9 mouse cellular contexts compared by ENCODE assay signal in genomic region chr11:57827915-57828545, GRCm38 (mm10). TPM values are rescaled to one million over a fixed set of nuclear protein-coding genes. Genes with fewer than 3 reads are reported as not detected.
DNase-seq lines count a peak whose midpoint lies in the region; ATAC-seq and TF ChIP-seq lines count a peak whose summit lies in the region.
"Had no signal": no experiment of that assay in that cellular context is flagged by ENCODE, and none has a peak within 500 bp of the region (broad histone marks: within the 10 kb centered on the region; RNA-seq: fewer than 3 reads in every experiment).

No protein-coding gene starts in this region.

- H3K9me3 ChIP-seq in embryonic facial prominence, embryonic 11.5 days (replicated peaks; ENCODE audit: control insufficient read depth, low read length), result no peaks in the 10 kb centered on the region
- H3K9me3 ChIP-seq in hindbrain, embryonic 14.5 days (ENCODE audit: control insufficient read depth, low read length), result no peaks in the 10 kb centered on the region

- peaks cover 3% of the 10 kb centered on the region; the same call in 1 of the 2 replicates for H3K4me1 ChIP-seq in embryonic facial prominence, embryonic 11.5 days (ENCODE audit: control insufficient read depth, insufficient read depth, low read length)
- H3K4me1 ChIP-seq in hindbrain, embryonic 14.5 days (replicated peaks; ENCODE audit: control insufficient read depth, insufficient read depth, low read length), result 0 out of 2 replicates have a peak, but pooled peaks cover 6% of the 10 kb centered on the region

- intact Hi-C loops in left cerebral cortex, adult 2 months (cut with DNase I), result no loop called here
- intact Hi-C loops in left cerebral cortex, postnatal 14 days (cut with DNase I), result no loop called here

- H3K4me3 ChIP-seq in left cerebral cortex, adult 2 months, result peak overlapping the region; percentile 24; the same call in 1 of the 2 replicates
- H3K4me3 ChIP-seq in embryonic facial prominence, embryonic 11.5 days (ENCODE audit: low read depth, low read length), result peak overlapping the region; percentile 15
- H3K4me3 ChIP-seq in hindbrain, embryonic 14.5 days (replicated peaks; ENCODE audit: low read length), result peak overlapping the region; percentile 19

- under 1% methylated on average over 33 of the region's 33 CpGs for WGBS in embryonic facial prominence, embryonic 11.5 days
- under 1% methylated on average over 33 of the region's 33 CpGs for WGBS in hindbrain, embryonic 14.5 days

- no peak overlapping the region for H3K27ac ChIP-seq in left cerebral cortex, adult 2 months
- H3K27ac ChIP-seq in embryonic facial prominence, embryonic 11.5 days (replicated peaks; ENCODE audit: low read depth, low read length), result no peak overlapping the region
- no peak overlapping the region for H3K27ac ChIP-seq in hindbrain, embryonic 14.5 days
- H3K27ac ChIP-seq: macrophage had no signal

- peaks cover 52% of the 10 kb centered on the region for H3K27me3 ChIP-seq in embryonic facial prominence, embryonic 11.5 days (ENCODE audit: control insufficient read depth, insufficient read depth, low read length)
- H3K27me3 ChIP-seq in hindbrain, embryonic 14.5 days (ENCODE audit: control insufficient read depth, insufficient read depth, low read length), result peaks cover 89% of the 10 kb centered on the region

- H3K4me2 ChIP-seq in embryonic facial prominence, embryonic 11.5 days (ENCODE audit: low read depth, low read length), result peak overlapping the region; percentile 37
- H3K4me2 ChIP-seq in hindbrain, embryonic 14.5 days (replicated peaks), result peak overlapping the region; percentile 31

- H3K36me3 ChIP-seq in embryonic facial prominence, embryonic 11.5 days (replicated peaks; ENCODE audit: control insufficient read depth, insufficient read depth, low read depth, low read length), result no peaks in the 10 kb centered on the region
- H3K36me3 ChIP-seq in hindbrain, embryonic 14.5 days (replicated peaks; ENCODE audit: control insufficient read depth, insufficient read depth), result no peaks in the 10 kb centered on the region

- DNase-seq in left cerebral cortex, adult 2 months (ENCODE audit: extremely low spot score in 1 of 2, low spot score in 2 of 2), result no peak
- no peak for DNase-seq in left cerebral cortex, postnatal 14 days (ENCODE audit: low spot score in 2 of 2)
- peak; percentile 40 for DNase-seq in embryonic facial prominence, embryonic 11.5 days (ENCODE audit: low spot score)
- DNase-seq in hindbrain, embryonic 14.5 days (ENCODE audit: low spot score), result peak; percentile 35
- DNase-seq in urinary bladder, postnatal 10 days (ENCODE audit: low spot score), result no peak
- no peak for DNase-seq in right cerebral cortex, postnatal 25 days
- DNase-seq in adipocyte (ENCODE audit: low spot score), result no peak

- no peak overlapping the region for H3K9ac ChIP-seq in embryonic facial prominence, embryonic 11.5 days (replicated peaks; ENCODE audit: low read length)
- H3K9ac ChIP-seq in hindbrain, embryonic 14.5 days, result no peak overlapping the region

- TF ChIP-seq CTCF in left cerebral cortex, adult 2 months (IDR thresholded peaks at IDR 0.05), result no peak

- no peak; the same call in 1 of the 2 replicates for ATAC-seq in embryonic facial prominence, embryonic 11.5 days (replicated peaks; ENCODE audit: insufficient number of reproducible peaks, low FRiP score, low TSS enrichment, low read depth)
- no peak for ATAC-seq in hindbrain, embryonic 14.5 days (ENCODE audit: low FRiP score)
- peak; percentile 24; the same call in 1 of the 2 replicates for ATAC-seq in megakaryocyte progenitor cell, adult 5-6 weeks (replicated peaks; ENCODE audit: poor library complexity)

RNA-seq across cellular contexts. Expression of gene Hand1, which starts 4.6 kb away (rescaled TPM):
- not detected for total RNA-seq in left cerebral cortex, adult 2 months (2021)
- total RNA-seq in left cerebral cortex, postnatal 14 days (2021), result not detected
- 8.2 and 11.9 TPM in 2 replicates for polyA plus RNA-seq in embryonic facial prominence, embryonic 11.5 days (2014; fragmentation: Nextera tagmentation; extraction: Ambion mirVana)
- polyA plus RNA-seq in hindbrain, embryonic 14.5 days (2014; fragmentation: Nextera tagmentation; extraction: Ambion mirVana), result not detected in 2 replicates
- not detected in 2 replicates for total RNA-seq in megakaryocyte progenitor cell, adult 5-6 weeks (2015)
- total RNA-seq in megakaryocyte progenitor cell, adult 5-6 weeks (2017), result not detected in 2 replicates
- polyA plus RNA-seq: macrophage had no signal

RNA-seq across cellular contexts. Expression of gene Sap30l, which starts 26.6 kb away (rescaled TPM):
- total RNA-seq in left cerebral cortex, adult 2 months (2021), result 10 to 100 TPM; 47.0 to 49.8 TPM
- total RNA-seq in left cerebral cortex, postnatal 14 days (2021), result 10 to 100 TPM; 43.8 to 47.8 TPM
- 15.0 and 16.2 TPM in 2 replicates for polyA plus RNA-seq in embryonic facial prominence, embryonic 11.5 days (2014; fragmentation: Nextera tagmentation; extraction: Ambion mirVana)
- polyA plus RNA-seq in hindbrain, embryonic 14.5 days (2014; fragmentation: Nextera tagmentation; extraction: Ambion mirVana), result 12.6 and 15.5 TPM in 2 replicates
- 19.0 and 22.6 TPM in 2 replicates for total RNA-seq in megakaryocyte progenitor cell, adult 5-6 weeks (2015)
- total RNA-seq in megakaryocyte progenitor cell, adult 5-6 weeks (2017), result 16.5 and 17.0 TPM in 2 replicates

Comparison
In these comparisons a context has a peak if more than half of its experiments do, and no peak if none do; other contexts are left out.
1. DNase-seq: peak in embryonic facial prominence, embryonic 11.5 days (single experiment) and hindbrain, embryonic 14.5 days (single experiment); none in left cerebral cortex, adult 2 months (0 of 2), left cerebral cortex, postnatal 14 days (0 of 2), urinary bladder, postnatal 10 days (single experiment), right cerebral cortex, postnatal 25 days (single experiment) and adipocyte (single experiment).
2. Peak in every context shown above with its lines, with median percentiles within 50 percentile points of each other: H3K4me3 ChIP-seq.